Mouse (Mus musculus): ENCODE results near the gene Aup1.

- TF ChIP-seq GATA1 (IDR thresholded peaks at IDR 0.05; ENCODE audit: low read length) (no peak), TAL1 (IDR thresholded peaks at IDR 0.05; ENCODE audit: low read length) (no peak)
Measured at GRCm38 (mm10) chr6:83040601-83041000, 13.7 kb upstream of the Aup1 start.

All from erythroblast, embryonic 14.5 days (primary cell).